Mouse (Mus musculus): ENCODE data around the gene Spock1.

DNA sequence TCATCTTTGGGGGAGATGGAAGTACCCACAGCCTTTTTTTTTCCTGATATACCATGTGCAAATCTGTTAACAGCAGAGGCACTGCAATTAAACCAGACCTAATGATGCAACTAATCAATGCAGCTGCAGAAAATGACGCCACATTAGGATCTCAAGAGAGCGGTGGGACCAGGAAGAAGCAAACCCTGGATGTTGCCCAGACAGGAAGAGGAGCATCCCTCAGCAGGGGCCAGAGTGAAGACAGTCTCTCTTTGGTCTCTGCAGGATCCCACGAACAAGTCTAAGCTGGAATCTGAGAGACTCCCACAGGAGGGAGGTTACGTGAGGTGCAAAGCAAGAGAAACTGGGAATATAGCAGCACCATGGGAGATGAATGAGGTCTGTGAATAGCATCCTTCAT lies 52.4 kb downstream of the Spock1 start:
- TF ChIP-seq CTCF (IDR thresholded peaks at IDR 0.05; ENCODE audit: low read depth) (no peak), EP300 (optimal IDR thresholded peaks at IDR 0.05) (no peak)

Data from stomach, postnatal 0 days (tissue).